Mouse (Mus musculus) G1E (cell line): Measurements from ENCODE around the gene Naa35.

ENCODE experiments used
- CTCF ChIP-seq: IDR thresholded peaks from 2 replicates; pipeline ENCODE4 v1.5.1; 2012; ENCODE audit warnings: low read depth, low read length, inconsistent platforms, mixed read lengths
- GATA1 ChIP-seq: IDR thresholded peaks from 2 replicates; pipeline ENCODE4 v1.6.1; 2012; ENCODE audit warnings: borderline replicate concordance, low read length, inconsistent platforms, mixed read lengths
- GATA2 ChIP-seq: IDR thresholded peaks from 2 replicates; pipeline ENCODE4 v1.6.1; 2012; ENCODE audit warnings: low read depth, low read length, inconsistent platforms, borderline replicate concordance
- POLR2AphosphoS5 ChIP-seq: IDR thresholded peaks from 2 replicates; pipeline ENCODE4 v1.6.1; 2012; ENCODE audit warnings: low read depth, low read length, inconsistent platforms; ENCODE audit not compliant: insufficient replicate concordance
- TAL1 ChIP-seq: conservative IDR thresholded peaks from 2 replicates; pipeline ENCODE4 v1.6.1; 2012; ENCODE audit warnings: low read depth, low read length, inconsistent platforms, mixed read lengths

- TF ChIP-seq CTCF (no peak), POLR2AphosphoS5 (no peak), TAL1 (no peak), GATA1 (no peak), GATA2 (no peak)
Measured at GRCm38 (mm10) chr13:59585648-59586005, 568 bp downstream of the Naa35 start.
